Mouse (Mus musculus): Measurements from ENCODE around the gene Enox1.

Enox1 gene

GRCm38 (mm10) chr14:77196246-77196645 lies 39.7 kb downstream of the Enox1 start:
- DNase-seq: no peak

GRCm38 (mm10) chr14:77197414-77197915 lies 40.9 kb downstream of the Enox1 start:
- no peak for DNase-seq

GRCm38 (mm10) chr14:77210889-77211288 lies 54.3 kb downstream of the Enox1 start:
- DNase-seq: no peak

- DNase-seq: peak in 1 of 2 experiments; percentile 32
Observed at GRCm38 (mm10) chr14:77213210-77213609, 56.6 kb downstream of the Enox1 start.

GRCm38 (mm10) chr14:77214848-77215247 lies 58.3 kb downstream of the Enox1 start:
- no peak for DNase-seq

GRCm38 (mm10) chr14:77225346-77225745 lies 68.8 kb downstream of the Enox1 start:
- no peak for DNase-seq

GRCm38 (mm10) chr14:77238811-77239210 lies 82.2 kb downstream of the Enox1 start:
- no peak for DNase-seq

- no peak for DNase-seq
Observed at GRCm38 (mm10) chr14:77239360-77239759, 82.8 kb downstream of the Enox1 start.

- no peak for DNase-seq
Observed at GRCm38 (mm10) chr14:77246977-77247376, 90.4 kb downstream of the Enox1 start.

- no peak for DNase-seq
Observed at GRCm38 (mm10) chr14:77248426-77248825, 91.9 kb downstream of the Enox1 start.

GRCm38 (mm10) chr14:77248946-77249345 lies 92.4 kb downstream of the Enox1 start:
- DNase-seq: no peak

- DNase-seq: peak; percentile 30 to 33
Observed at GRCm38 (mm10) chr14:77250652-77251238, 94.2 kb downstream of the Enox1 start.

- DNase-seq: no peak
Observed at GRCm38 (mm10) chr14:77255201-77255600, 98.6 kb downstream of the Enox1 start.

GRCm38 (mm10) chr14:77255711-77256110 lies 99.1 kb downstream of the Enox1 start:
- DNase-seq: no peak

GRCm38 (mm10) chr14:77256943-77257342 lies 100.4 kb downstream of the Enox1 start:
- peak; percentile 76 to 82 for DNase-seq

GRCm38 (mm10) chr14:77257461-77257860 lies 100.9 kb downstream of the Enox1 start:
- DNase-seq: peak; percentile 28 to 41

GRCm38 (mm10) chr14:77258186-77258585 lies 101.6 kb downstream of the Enox1 start:
- no peak for DNase-seq

GRCm38 (mm10) chr14:77259686-77260085 lies 103.1 kb downstream of the Enox1 start:
- DNase-seq: peak; percentile 58 to 61

GRCm38 (mm10) chr14:77260107-77260506 lies 103.5 kb downstream of the Enox1 start:
- no peak for DNase-seq

GRCm38 (mm10) chr14:77266805-77267771 lies 110.5 kb downstream of the Enox1 start:
- no peak for DNase-seq

GRCm38 (mm10) chr14:77272248-77272930 lies 115.8 kb downstream of the Enox1 start:
- DNase-seq: no peak

- no peak for DNase-seq
Observed at GRCm38 (mm10) chr14:77272931-77273446, 116.4 kb downstream of the Enox1 start.

- no peak for DNase-seq
Observed at GRCm38 (mm10) chr14:77273721-77274120, 117.2 kb downstream of the Enox1 start.
